In the genomic region with DNA sequence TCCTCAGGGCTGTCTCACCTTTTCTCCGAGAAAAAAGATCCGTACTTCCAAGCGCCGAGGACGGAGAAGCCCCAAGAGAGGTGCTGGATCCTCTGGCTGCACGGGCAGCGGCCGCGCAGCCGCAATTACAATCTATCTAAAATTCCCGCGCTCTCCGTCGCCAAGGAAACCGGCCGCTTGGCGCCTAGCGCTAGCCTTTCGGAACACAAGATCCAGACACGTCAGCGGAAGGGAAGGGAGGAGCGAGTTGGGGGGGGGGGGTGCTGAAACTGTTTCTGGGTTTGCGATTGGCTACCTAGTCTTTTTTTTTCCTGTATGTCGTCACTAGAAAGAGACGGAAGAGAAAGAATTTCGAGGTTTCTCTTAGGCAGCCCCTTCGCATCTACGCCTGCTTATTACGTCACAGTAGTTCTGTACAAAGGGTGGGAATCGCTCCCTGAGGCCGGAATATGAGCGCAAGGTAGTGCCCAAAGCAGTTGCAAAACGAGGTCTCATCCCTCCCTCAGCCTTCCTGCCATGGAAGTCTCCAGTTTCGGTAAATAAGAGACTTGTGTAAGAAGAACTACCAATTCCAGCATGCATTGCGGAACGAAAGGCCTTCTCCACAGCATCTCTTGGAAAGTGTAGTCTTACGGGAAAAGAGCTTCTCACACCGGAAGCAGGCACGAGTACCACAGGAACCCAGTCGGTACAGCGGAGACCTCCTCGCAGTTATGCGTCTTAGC, we compare ENCODE assay signal across 8 mouse cellular contexts. TPM values are rescaled to one million over a fixed set of nuclear protein-coding genes. Genes with fewer than 3 reads are reported as not detected.
A peak's percentile ranks its signal among the peaks of the same experiment; 100 is the strongest.
DNase-seq lines count a peak whose midpoint lies in the region; ATAC-seq and TF ChIP-seq lines count a peak whose summit lies in the region.

A gene (minus strand): TSS at position 205 of the 725 bp plus-strand sequence.
A gene (plus strand): TSS at position 399 of the 725 bp plus-strand sequence.

- H3K4me2 ChIP-seq in CH12.LX (ENCODE audit: insufficient read depth, low read depth, poor library complexity, severe bottlenecking) = peak within 1 kb of the TSS; percentile 74
- H3K4me2 ChIP-seq in forebrain, embryonic 11.5 days (ENCODE audit: low read depth, low read length, severe bottlenecking) = peak within 1 kb of the TSS; percentile 63
- peak within 1 kb of the TSS; percentile 89 for H3K4me2 ChIP-seq in heart, embryonic 16.5 days (ENCODE audit: low read depth, low read length)
- H3K4me2 ChIP-seq in liver, embryonic 15.5 days = peak within 1 kb of the TSS; percentile 76
- peak within 1 kb of the TSS; percentile 70 for H3K4me2 ChIP-seq in neural tube, embryonic 12.5 days (replicated peaks)

- peaks cover 6 to 52% of the 10 kb centered on the region in 2 experiments for H3K4me1 ChIP-seq in CH12.LX (ENCODE audit: control insufficient read depth in 1 of 2, insufficient read depth in 2 of 2)
- H3K4me1 ChIP-seq in forebrain, embryonic 11.5 days (replicated peaks; ENCODE audit: control insufficient read depth, insufficient read depth, low read length) = peaks cover 2% of the 10 kb centered on the region; the same call in 1 of the 2 replicates
- H3K4me1 ChIP-seq in heart, embryonic 16.5 days (ENCODE audit: control insufficient read depth, insufficient read depth, low read length) = peaks cover 20% of the 10 kb centered on the region
- H3K4me1 ChIP-seq in liver, embryonic 15.5 days (replicated peaks) = peaks cover 49% of the 10 kb centered on the region
- H3K4me1 ChIP-seq in neural tube, embryonic 12.5 days = peaks cover 23% of the 10 kb centered on the region

- no peak for TF ChIP-seq CTCF in CH12.LX (conservative IDR thresholded peaks at IDR 0.05 in 1 of 2, IDR thresholded peaks at IDR 0.05 in 1 of 2; ENCODE audit: low read depth in 2 of 2, low read length in 2 of 2)

- peaks cover 9 to 42% of the 10 kb centered on the region in 2 experiments for H3K36me3 ChIP-seq in CH12.LX (replicated peaks in 1 of 2; ENCODE audit: control insufficient read depth in 1 of 2, insufficient read depth in 1 of 2, low read length in 1 of 2)
- H3K36me3 ChIP-seq in forebrain, embryonic 11.5 days (ENCODE audit: control insufficient read depth, insufficient read depth, low read length) = no peaks in the 10 kb centered on the region
- H3K36me3 ChIP-seq in heart, embryonic 16.5 days (ENCODE audit: control insufficient read depth, insufficient read depth) = peaks cover 8% of the 10 kb centered on the region
- H3K36me3 ChIP-seq in liver, embryonic 15.5 days (replicated peaks) = peaks cover 46% of the 10 kb centered on the region
- H3K36me3 ChIP-seq in neural tube, embryonic 12.5 days = peaks cover 8% of the 10 kb centered on the region

- TF ChIP-seq EP300 in CH12.LX (IDR thresholded peaks at IDR 0.05; ENCODE audit: low read length) = no peak

- peaks cover 77% of the 10 kb centered on the region for H3K79me2 ChIP-seq in CH12.LX (replicated peaks; ENCODE audit: control insufficient read depth, extremely low read depth, insufficient read depth, poor library complexity, severe bottlenecking)

- TF ChIP-seq RAD21 in CH12.LX (IDR thresholded peaks at IDR 0.05; ENCODE audit: low read depth, low read length) = no peak

- peak; percentile 88 for TF ChIP-seq POLR2A in CH12.LX (IDR thresholded peaks at IDR 0.05; ENCODE audit: low read depth, low read length)

- peak; percentile 80 for ATAC-seq in forebrain, embryonic 11.5 days (replicated peaks; ENCODE audit: low FRiP score)
- ATAC-seq in heart, embryonic 16.5 days (replicated peaks; ENCODE audit: extremely low read depth, insufficient read depth, low FRiP score) = peak; percentile 81
- ATAC-seq in liver, embryonic 15.5 days (ENCODE audit: insufficient read depth) = peak; percentile 75
- peak; percentile 85 for ATAC-seq in neural tube, embryonic 12.5 days (ENCODE audit: low FRiP score, low read depth)

- H3K9ac ChIP-seq in CH12.LX (ENCODE audit: insufficient read depth, low read depth) = peak within 1 kb of the TSS; percentile 77
- H3K9ac ChIP-seq in forebrain, embryonic 11.5 days (ENCODE audit: low read length) = peak within 1 kb of the TSS; percentile 70
- peak within 1 kb of the TSS; percentile 93 for H3K9ac ChIP-seq in heart, embryonic 16.5 days (ENCODE audit: low read length)
- peak within 1 kb of the TSS; percentile 93 for H3K9ac ChIP-seq in liver, embryonic 15.5 days
- H3K9ac ChIP-seq in neural tube, embryonic 12.5 days = peak within 1 kb of the TSS; percentile 75

- peak within 1 kb of the TSS; percentile 94 for H3K27ac ChIP-seq in CH12.LX (ENCODE audit: insufficient read depth, low read depth)
- peak within 1 kb of the TSS; percentile 90 for H3K27ac ChIP-seq in forebrain, embryonic 11.5 days (ENCODE audit: low read depth, low read length)
- H3K27ac ChIP-seq in heart, embryonic 16.5 days (ENCODE audit: low read length) = peak within 1 kb of the TSS; percentile 94
- H3K27ac ChIP-seq in liver, embryonic 15.5 days (replicated peaks) = peak within 1 kb of the TSS; percentile 95
- peak within 1 kb of the TSS; percentile 86 for H3K27ac ChIP-seq in neural tube, embryonic 12.5 days

- under 1% methylated on average over 43 of the region's 43 CpGs for WGBS in forebrain, embryonic 11.5 days
- under 1% methylated on average over 43 of the region's 43 CpGs for WGBS in heart, embryonic 16.5 days
- WGBS in liver, embryonic 15.5 days (ENCODE audit: insufficient replicate concordance) = under 1% methylated on average over 43 of the region's 43 CpGs
- under 1% methylated on average over 43 of the region's 43 CpGs for WGBS in neural tube, embryonic 12.5 days

- peak within 1 kb of the TSS; percentile 71 to 94 (median 80) for H3K4me3 ChIP-seq in CH12.LX (replicated peaks in 1 of 3; ENCODE audit: low read depth in 2 of 3, low read length in 2 of 3, poor library complexity in 1 of 3)
- peak within 1 kb of the TSS; percentile 50 for H3K4me3 ChIP-seq in forebrain, embryonic 11.5 days (ENCODE audit: low read depth, low read length)
- H3K4me3 ChIP-seq in heart, embryonic 16.5 days (ENCODE audit: low read length) = peak within 1 kb of the TSS; percentile 92
- peak within 1 kb of the TSS; percentile 85 for H3K4me3 ChIP-seq in liver, embryonic 15.5 days (replicated peaks)
- H3K4me3 ChIP-seq in neural tube, embryonic 12.5 days = peak within 1 kb of the TSS; percentile 66

- dilution Hi-C loops in CH12.LX (cut with MboI; ENCODE audit: extremely low pct_ligation_motif_present, extremely low pct_unique_long_range_greater_than_20kb, low sequenced_read_pairs) = no loop called here

- in situ Hi-C loops in CH12.LX (cut with MboI; ENCODE audit: low pct_ligation_motif_present, low pct_unique_long_range_greater_than_20kb, low sequenced_read_pairs) = no loop called here

- DNase-seq in CH12.LX (ENCODE audit: extremely low read depth) = peak; percentile 99
- peak; percentile 97 for DNase-seq in c-Kit-positive CD71-positive TER-119-negative erythroid progenitor cells, embryonic 14.5 days (ENCODE audit: low read depth)
- DNase-seq in forebrain, embryonic 11.5 days (ENCODE audit: low spot score) = peak; percentile 98
- DNase-seq in kidney, postnatal 36 days = peak; percentile 95 to 96
- DNase-seq in telencephalon, adult 2 months (ENCODE audit: low read depth, low spot score) = peak; percentile 100

- no peaks in the 10 kb centered on the region for H3K9me3 ChIP-seq in CH12.LX (replicated peaks; ENCODE audit: low read length)
- H3K9me3 ChIP-seq in forebrain, embryonic 11.5 days (ENCODE audit: control insufficient read depth, low read length) = no peaks in the 10 kb centered on the region
- no peaks in the 10 kb centered on the region for H3K9me3 ChIP-seq in heart, embryonic 16.5 days (replicated peaks; ENCODE audit: control insufficient read depth, low read length)
- H3K9me3 ChIP-seq in liver, embryonic 15.5 days (replicated peaks) = no peaks in the 10 kb centered on the region
- H3K9me3 ChIP-seq in neural tube, embryonic 12.5 days = no peaks in the 10 kb centered on the region

- H3K27me3 ChIP-seq in CH12.LX (replicated peaks) = no peaks in the 10 kb centered on the region
- no peaks in the 10 kb centered on the region for H3K27me3 ChIP-seq in forebrain, embryonic 11.5 days (ENCODE audit: control insufficient read depth, insufficient read depth, low read length)
- H3K27me3 ChIP-seq in heart, embryonic 16.5 days (ENCODE audit: control insufficient read depth, insufficient read depth, low read length) = no peaks in the 10 kb centered on the region
- H3K27me3 ChIP-seq in liver, embryonic 15.5 days = no peaks in the 10 kb centered on the region
- no peaks in the 10 kb centered on the region for H3K27me3 ChIP-seq in neural tube, embryonic 12.5 days (replicated peaks)

TF ChIP-seq in CH12.LX, 34 proteins besides CTCF, POLR2A, EP300 and RAD21 (continues in another document):
- TF ChIP-seq MXI1 (IDR thresholded peaks at IDR 0.05; ENCODE audit: low read depth, low read length) (peak; percentile 98), RCOR1 (conservative IDR thresholded peaks at IDR 0.05; ENCODE audit: low read depth, low read length) (peak; percentile 57; the same call in 1 of the 2 replicates), TCF12 (IDR thresholded peaks at IDR 0.05; ENCODE audit: low read depth, low read length) (peak; percentile 51), ELF1 (IDR thresholded peaks at IDR 0.05; ENCODE audit: low read depth, low read length) (peak; percentile 99), ZKSCAN1 (IDR thresholded peaks at IDR 0.05; ENCODE audit: borderline replicate concordance, low read depth, low read length) (no peak; the same call in 1 of the 2 replicates), BHLHE40 (IDR thresholded peaks at IDR 0.05; ENCODE audit: low read depth, low read length) (peak; percentile 54; the same call in 1 of the 2 replicates), MAZ (IDR thresholded peaks at IDR 0.05; ENCODE audit: low read depth, low read length) (peak; percentile 100), HCFC1 (IDR thresholded peaks at IDR 0.05; ENCODE audit: low read depth, low read length) (peak; percentile 90)

RNA-seq across cellular contexts. Expression of the first gene that starts in this region (rescaled TPM):
- total RNA-seq in CH12.LX (2012; rRNA removed) = 33.0 and 37.4 TPM in 2 replicates
- 37.5 and 41.4 TPM in 2 replicates for total RNA-seq in CH12.LX (2014; rRNA removed)
- polyA plus RNA-seq in CH12.LX (2012; ENCODE audit: insufficient read length, low read depth) = 31.1 and 31.3 TPM in 2 replicates
- polyA plus RNA-seq in forebrain, embryonic 11.5 days (2014; fragmentation: Nextera tagmentation; extraction: Ambion mirVana) = 27.8 and 32.1 TPM in 2 replicates
- 5.8 and 7.1 TPM in 2 replicates for polyA plus RNA-seq in heart, embryonic 16.5 days (2015; fragmentation: Nextera tagmentation; extraction: Ambion mirVana)
- 11.5 and 12.5 TPM in 2 replicates for polyA plus RNA-seq in liver, embryonic 15.5 days (2015; fragmentation: Nextera tagmentation; extraction: Ambion mirVana)
- 10.0 TPM in 2 replicates for polyA plus RNA-seq in neural tube, embryonic 12.5 days (2016; fragmentation: Nextera tagmentation; extraction: Ambion mirVana)

RNA-seq across cellular contexts. Expression of the second gene that starts in this region (rescaled TPM):
- 39.4 and 52.2 TPM in 2 replicates for total RNA-seq in CH12.LX (2012; rRNA removed)
- 44.7 and 48.3 TPM in 2 replicates for total RNA-seq in CH12.LX (2014; rRNA removed)
- 39.3 and 44.8 TPM in 2 replicates for polyA plus RNA-seq in CH12.LX (2012; ENCODE audit: insufficient read length, low read depth)
- polyA plus RNA-seq in forebrain, embryonic 11.5 days (2014; fragmentation: Nextera tagmentation; extraction: Ambion mirVana) = 96.0 and 97.1 TPM in 2 replicates
- polyA plus RNA-seq in heart, embryonic 16.5 days (2015; fragmentation: Nextera tagmentation; extraction: Ambion mirVana) = 65.4 and 65.5 TPM in 2 replicates
- 39.5 and 49.8 TPM in 2 replicates for polyA plus RNA-seq in liver, embryonic 15.5 days (2015; fragmentation: Nextera tagmentation; extraction: Ambion mirVana)
- polyA plus RNA-seq in neural tube, embryonic 12.5 days (2016; fragmentation: Nextera tagmentation; extraction: Ambion mirVana) = 116 and 123 TPM in 2 replicates

Comparison
In these comparisons a context has a peak if more than half of its experiments do, and no peak if none do; other contexts are left out.
1. Peak in every context shown above with its lines: DNase-seq, ATAC-seq, H3K4me3 ChIP-seq and H3K27ac ChIP-seq.